Mouse (Mus musculus) v-Abl transformed pro-B cells (cell line): ENCODE results near the gene Cdc42ep1.

ENCODE experiments used
- in situ Hi-C, 2 experiments: fragments of 400-800 bp; cut with MboI; formaldehyde crosslinking; loops; one replicate each; pipeline ENCODE4 v1.15.1; 2025; ENCODE audit not compliant: unreplicated experiment in 2 of 2

Cdc42ep1 gene

GRCm38 (mm10) chr15:78845321-78845720 lies 2.9 kb downstream of the Cdc42ep1 start:
- in situ Hi-C loops: loop anchor here (5.0 to 10.0 kb wide), 2 partner anchors 221 to 223 kb away; no protein-coding TSS in a partner anchor

- in situ Hi-C loops: loop anchor here (5.0 to 10.0 kb wide), 2 partner anchors 221 to 224 kb away; no protein-coding TSS in a partner anchor
Observed at GRCm38 (mm10) chr15:78845867-78846266, 3.4 kb downstream of the Cdc42ep1 start.

DNA sequence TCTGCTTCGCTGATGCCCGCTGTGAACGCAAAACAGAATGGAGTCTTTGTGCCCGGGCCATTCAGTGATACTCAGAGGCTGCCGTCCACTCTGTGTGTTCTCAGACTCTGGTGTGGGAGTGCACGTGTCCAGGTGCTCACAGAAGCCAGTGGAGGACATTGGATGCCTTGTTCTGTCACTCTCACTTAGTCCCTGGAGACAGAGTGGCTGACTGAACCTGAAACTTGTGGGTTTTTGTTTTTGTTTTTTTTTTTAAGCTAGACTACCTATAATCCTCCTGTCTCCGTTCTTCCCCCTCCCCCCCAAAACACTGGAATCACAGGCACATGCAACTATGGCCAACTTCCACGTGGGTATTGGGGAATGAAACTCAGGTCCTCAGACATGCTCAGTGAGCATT lies 3.9 kb downstream of the Cdc42ep1 start:
- in situ Hi-C loops: loop anchor here (5.0 to 10.0 kb wide), 2 partner anchors 222 to 224 kb away; no protein-coding TSS in a partner anchor

GRCm38 (mm10) chr15:78846805-78847204 lies 4.4 kb downstream of the Cdc42ep1 start:
- in situ Hi-C loops: loop anchor here (5.0 to 10.0 kb wide), 2 partner anchors 222 to 225 kb away; no protein-coding TSS in a partner anchor

DNA sequence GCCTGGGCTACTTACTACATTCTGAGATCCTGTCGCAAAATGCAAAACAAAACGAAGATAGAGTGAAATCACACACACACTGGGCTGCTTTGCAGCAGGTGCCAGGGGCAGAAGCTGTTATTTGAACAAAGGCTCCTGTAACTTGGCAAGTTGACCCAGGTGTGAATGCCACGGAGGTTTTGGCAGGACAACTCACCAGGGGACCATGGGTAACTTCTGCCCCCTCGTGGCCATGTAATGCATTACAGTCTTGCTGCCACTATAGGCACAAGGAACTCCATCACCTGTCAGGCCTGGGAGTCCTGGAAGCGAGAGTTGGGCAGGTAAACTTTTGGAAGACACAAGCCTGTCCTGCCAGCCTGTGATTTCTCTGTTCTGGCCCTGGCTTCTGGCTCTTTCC lies 6.0 kb downstream of the Cdc42ep1 start:
- in situ Hi-C loops: loop anchor here (5.0 to 10.0 kb wide), 2 partner anchors 224 to 226 kb away; no protein-coding TSS in a partner anchor

GRCm38 (mm10) chr15:78849485-78849884 lies 7.1 kb downstream of the Cdc42ep1 start:
- in situ Hi-C loops: loop anchor here (5.0 to 10.0 kb wide), 2 partner anchors 225 to 227 kb away; no protein-coding TSS in a partner anchor

DNA sequence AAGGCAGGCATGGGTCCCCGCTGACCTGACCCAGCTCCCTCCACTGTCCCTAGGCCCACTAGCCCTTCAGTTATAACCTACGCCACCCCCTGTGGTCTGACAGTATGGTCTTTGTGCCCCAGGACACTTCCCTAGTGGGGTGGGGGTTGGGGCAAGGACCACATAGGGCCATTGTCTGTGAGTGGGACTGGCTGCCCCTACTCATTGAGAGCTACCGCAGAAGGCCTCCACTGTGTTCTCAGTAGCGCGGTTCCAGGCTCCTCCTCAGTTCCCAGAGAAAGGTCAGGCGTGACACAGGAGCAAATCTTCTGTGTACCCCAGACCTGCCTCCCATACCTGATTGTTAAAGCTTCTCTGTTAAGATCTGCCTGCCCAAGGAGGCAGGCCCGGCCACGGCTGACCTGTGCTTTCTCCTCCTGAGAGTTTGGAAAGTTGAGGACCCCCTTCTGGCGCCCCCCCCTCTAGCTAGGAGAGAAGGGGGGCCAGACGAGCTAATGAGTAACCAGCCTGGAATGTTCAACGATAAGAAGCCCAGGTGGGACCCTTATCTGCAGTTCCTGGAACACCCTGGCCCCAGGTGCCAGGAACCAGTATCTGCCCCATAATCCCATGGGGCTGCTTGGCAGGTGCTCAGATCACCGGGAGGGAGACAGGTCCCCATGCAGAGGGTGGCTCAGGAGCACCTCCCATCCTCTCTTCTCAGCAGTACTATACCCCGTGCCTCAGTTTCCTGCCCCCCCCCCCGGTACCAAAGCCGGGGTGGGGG lies 7.8 kb downstream of the Cdc42ep1 start:
- in situ Hi-C loops: no loop called here

DNA sequence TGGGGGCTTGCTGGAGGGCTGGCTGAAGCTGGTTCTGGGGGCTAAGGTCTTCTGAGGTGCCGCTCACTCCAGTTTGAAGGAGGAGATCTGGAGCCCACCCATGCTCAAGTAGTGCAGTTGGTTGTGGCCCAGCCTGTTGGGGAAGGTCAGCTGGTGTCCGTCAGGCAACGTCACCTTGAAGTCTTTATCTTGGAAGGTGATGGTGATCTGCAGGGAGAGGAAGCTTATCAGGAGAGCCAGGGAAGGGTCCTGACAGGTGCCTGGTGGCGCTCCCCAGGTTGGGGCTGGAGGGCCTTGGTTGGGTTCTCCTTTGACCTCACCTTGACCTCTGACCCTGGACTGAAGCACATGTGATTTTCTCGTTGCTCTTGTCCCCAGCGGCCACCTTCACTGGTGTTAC lies 8.5 kb downstream of the Cdc42ep1 start:
- in situ Hi-C loops: no loop called here

GRCm38 (mm10) chr15:78851505-78852153 lies 9.2 kb downstream of the Cdc42ep1 start:
- in situ Hi-C loops: no loop called here

DNA sequence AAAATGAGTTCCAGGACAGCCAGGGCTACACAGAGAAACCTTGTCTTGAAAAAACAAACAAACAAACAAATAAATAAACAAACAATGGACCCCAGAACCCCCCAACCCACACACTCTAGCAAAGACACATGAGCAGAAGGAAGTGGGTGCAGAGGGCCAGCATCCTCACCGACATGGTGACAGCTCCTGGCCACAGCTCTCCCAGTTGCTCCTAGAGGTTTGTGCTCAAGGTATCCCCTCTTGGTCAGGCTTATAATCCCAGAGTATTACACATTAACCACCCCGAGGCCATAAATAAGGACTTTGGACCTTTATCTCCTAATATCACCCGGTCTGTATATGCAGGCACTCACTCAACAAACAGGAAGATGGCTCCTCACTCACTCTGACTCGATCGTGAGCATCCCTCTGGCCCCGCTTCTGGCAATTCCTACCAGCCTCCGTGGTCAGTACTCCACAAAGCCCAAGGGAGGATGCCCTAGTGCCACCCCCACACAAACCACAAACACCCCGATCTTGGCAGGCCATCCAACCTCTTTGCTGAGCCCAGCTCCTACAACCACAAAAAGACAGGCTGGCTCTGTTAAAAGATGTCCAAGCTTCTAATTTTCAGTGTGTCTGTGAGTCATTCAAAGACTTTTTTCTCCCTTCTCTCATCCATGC lies 13.0 kb downstream of the Cdc42ep1 start, which contains the start of gene Lgals2:
Gene Lgals2 (minus strand): TSS at position 227 of the 663 bp plus-strand sequence.
- in situ Hi-C loops: no loop called here

GRCm38 (mm10) chr15:78857009-78857408 lies 14.6 kb downstream of the Cdc42ep1 start:
- in situ Hi-C loops: no loop called here

GRCm38 (mm10) chr15:78859311-78859710 lies 16.9 kb downstream of the Cdc42ep1 start:
- in situ Hi-C loops: no loop called here

DNA sequence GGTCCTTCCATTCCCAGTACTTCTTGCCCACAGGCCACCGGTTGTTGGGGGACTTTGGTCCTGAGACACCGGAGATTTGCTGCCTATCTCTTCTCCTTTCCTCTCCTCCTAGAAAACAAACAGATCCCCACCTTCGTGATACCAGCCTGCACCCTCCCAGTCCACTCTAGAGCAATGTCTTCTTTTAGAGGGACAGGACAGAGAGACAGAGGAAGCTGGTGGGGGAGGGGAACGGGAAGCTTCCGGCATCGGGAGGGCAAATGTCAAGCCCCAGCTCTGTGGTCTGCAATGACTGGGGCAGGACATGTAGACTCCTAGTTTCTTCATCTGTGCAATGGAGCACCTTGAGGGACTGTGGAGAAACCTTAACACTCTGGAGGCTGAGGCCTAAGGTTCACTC lies 17.3 kb downstream of the Cdc42ep1 start:
- in situ Hi-C loops: no loop called here

- in situ Hi-C loops: no loop called here
Observed at GRCm38 (mm10) chr15:78862280-78862679, 19.9 kb downstream of the Cdc42ep1 start.

DNA sequence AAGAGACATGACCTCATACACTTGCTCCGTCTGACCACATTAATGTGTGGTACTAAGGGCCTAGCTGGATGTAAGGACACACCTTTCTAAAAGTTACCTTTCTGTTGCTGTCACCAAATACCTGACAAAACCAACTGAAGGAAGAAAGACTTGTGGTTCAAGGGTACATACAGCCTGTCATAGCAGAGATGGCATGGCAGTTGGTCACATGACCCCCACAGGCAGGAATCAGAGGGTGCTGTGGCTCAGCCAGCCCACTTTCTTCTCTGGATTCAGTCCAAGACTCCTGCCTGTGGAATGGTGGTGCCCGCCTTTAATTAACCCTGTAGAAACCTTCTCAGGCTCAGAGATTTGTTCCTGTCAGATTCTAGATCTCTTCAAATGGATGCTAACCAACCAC lies 20.7 kb downstream of the Cdc42ep1 start:
- in situ Hi-C loops: no loop called here

DNA sequence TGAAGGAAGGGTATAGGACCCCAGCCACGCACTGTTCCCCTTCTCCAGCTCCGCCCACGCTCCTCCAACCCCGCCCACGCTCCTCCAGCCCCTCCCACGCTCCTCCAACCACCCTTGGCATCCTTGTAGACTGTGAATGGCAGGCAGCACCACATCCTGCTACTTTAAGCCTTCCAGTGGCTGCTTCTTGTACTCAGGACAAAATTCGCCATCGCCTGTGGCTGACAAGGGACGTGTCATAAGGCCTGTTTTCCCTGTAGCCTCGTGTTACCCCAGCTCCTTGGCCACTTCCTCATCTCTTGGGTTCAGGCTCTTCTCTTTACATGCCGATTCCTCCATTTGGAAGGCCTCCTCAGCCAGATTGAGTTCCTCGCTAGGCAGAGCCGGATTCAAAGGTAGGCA lies 21.4 kb downstream of the Cdc42ep1 start:
- in situ Hi-C loops: no loop called here

- in situ Hi-C loops: no loop called here
Observed at GRCm38 (mm10) chr15:78868398-78868797, 26.0 kb downstream of the Cdc42ep1 start.

DNA sequence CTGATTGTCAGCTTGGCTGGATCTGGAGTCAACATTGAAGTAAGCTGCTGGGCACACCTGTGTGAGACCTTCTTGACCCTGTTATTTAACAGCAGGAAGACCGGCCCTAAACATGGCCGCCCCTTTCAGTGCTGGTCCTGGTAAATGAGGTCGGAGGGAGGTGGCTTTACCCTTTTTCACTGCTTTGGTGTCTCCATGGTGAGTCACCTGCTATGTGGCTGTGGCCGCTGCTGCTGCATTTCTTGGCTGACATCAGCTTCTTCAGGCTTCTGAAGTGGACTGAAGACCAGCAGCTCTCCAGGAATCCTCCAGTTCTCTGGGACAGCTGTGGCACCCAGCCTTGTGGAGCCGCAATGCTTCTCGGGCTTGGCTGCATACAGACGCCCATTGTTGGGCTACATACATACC lies 26.4 kb downstream of the Cdc42ep1 start:
- in situ Hi-C loops: no loop called here

GRCm38 (mm10) chr15:78869775-78870174 lies 27.4 kb downstream of the Cdc42ep1 start:
- in situ Hi-C loops: no loop called here

DNA sequence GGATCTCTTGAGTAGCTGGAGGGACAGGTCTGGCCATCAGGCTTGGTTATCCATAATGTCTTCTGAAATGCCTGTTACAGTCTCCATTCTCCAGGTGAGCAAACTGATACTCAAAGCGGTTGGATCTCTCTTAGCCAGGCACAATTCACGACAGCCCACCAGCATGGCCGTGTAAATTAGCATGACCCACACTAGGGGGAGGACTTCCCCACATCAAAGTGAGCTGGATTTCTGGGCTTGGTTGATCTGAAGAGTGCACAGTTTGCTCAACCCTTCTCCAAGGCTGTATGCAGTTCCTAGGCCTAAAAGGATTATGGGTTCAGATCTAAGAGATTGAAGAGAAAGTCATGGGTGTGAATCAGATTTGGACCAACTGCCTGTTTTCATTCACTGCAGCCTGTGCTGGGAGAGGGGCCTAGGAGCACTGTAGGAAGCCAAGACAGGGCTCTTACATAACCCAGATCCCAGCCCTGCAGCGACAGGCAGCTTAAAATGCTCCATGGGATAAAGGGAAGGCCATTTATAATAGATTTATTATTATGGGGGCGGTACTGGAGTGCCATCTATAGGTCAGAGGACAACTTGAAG lies 29.7 kb downstream of the Cdc42ep1 start:
- in situ Hi-C loops: no loop called here
